Mouse (Mus musculus): ENCODE results near the gene Cdipt. TPM values are rescaled to one million over a fixed set of nuclear protein-coding genes. Genes with fewer than 3 reads are reported as not detected.

Gene Cdipt
- polyA plus RNA-seq, 1 experiment from 2014 or later = 87.2 TPM

GRCm38 (mm10) chr7:127003620-127004019, 27.9 kb downstream of the Cdipt start:
- no peak overlapping the region for H3K9ac ChIP-seq (replicated peaks)
- no peak overlapping the region for H3K4me3 ChIP-seq
- no peaks in the 10 kb centered on the region for H3K27me3 ChIP-seq
- H3K9me3 ChIP-seq = no peaks in the 10 kb centered on the region
- no peak overlapping the region for H3K4me2 ChIP-seq (replicated peaks)
- H3K4me1 ChIP-seq = peaks cover 4% of the 10 kb centered on the region; the same call in 1 of the 2 replicates
- no peaks in the 10 kb centered on the region for H3K36me3 ChIP-seq
- H3K27ac ChIP-seq (replicated peaks) = no peak overlapping the region
- no peak for ATAC-seq (ENCODE audit: low FRiP score, low read depth)
- WGBS = 91% methylated on average over 5 of the region's 5 CpGs

- no peaks in the 10 kb centered on the region for H3K27me3 ChIP-seq
Measured at GRCm38 (mm10) chr7:127004122-127004875, 28.6 kb downstream of the Cdipt start.

GRCm38 (mm10) chr7:127007313-127008024, 31.8 kb downstream of the Cdipt start:
- 79% methylated on average over 6 of the region's 6 CpGs for WGBS
- no peak overlapping the region; the same call in 1 of the 2 replicates for H3K9ac ChIP-seq (replicated peaks)
- H3K4me2 ChIP-seq (replicated peaks) = no peak overlapping the region
- no peak for ATAC-seq (ENCODE audit: low FRiP score, low read depth)
- H3K9me3 ChIP-seq = no peaks in the 10 kb centered on the region
- H3K36me3 ChIP-seq = peaks cover 12% of the 10 kb centered on the region
- H3K27me3 ChIP-seq = no peaks in the 10 kb centered on the region
- H3K4me1 ChIP-seq = peaks cover 10% of the 10 kb centered on the region; the same call in 1 of the 2 replicates
- H3K27ac ChIP-seq (replicated peaks) = no peak overlapping the region
- no peak overlapping the region for H3K4me3 ChIP-seq

More at GRCm38 (mm10) chr7:127004122-127004875, 28.6 kb downstream of the Cdipt start:
- no peak overlapping the region for H3K9ac ChIP-seq (replicated peaks)
- peaks cover 6% of the 10 kb centered on the region; the same call in 1 of the 2 replicates for H3K4me1 ChIP-seq
- no peaks in the 10 kb centered on the region for H3K36me3 ChIP-seq
- no peak overlapping the region for H3K4me2 ChIP-seq (replicated peaks)
- no peak for ATAC-seq (ENCODE audit: low FRiP score, low read depth)
- no peak overlapping the region for H3K4me3 ChIP-seq
- 87% methylated on average over 4 of the region's 4 CpGs for WGBS
- H3K9me3 ChIP-seq = no peaks in the 10 kb centered on the region
- no peak overlapping the region for H3K27ac ChIP-seq (replicated peaks)

GRCm38 (mm10) chr7:127008239-127009019, 32.7 kb downstream of the Cdipt start:
- Histone ChIP-seq H3K9me3 (no peaks in the 10 kb centered on the region), H3K9ac (replicated peaks) (no peak overlapping the region; the same call in 1 of the 2 replicates), H3K27ac (replicated peaks) (peak overlapping the region; percentile 58), H3K4me2 (replicated peaks) (no peak overlapping the region), H3K4me3 (no peak overlapping the region), H3K27me3 (no peaks in the 10 kb centered on the region), H3K4me1 (peaks cover 10% of the 10 kb centered on the region; the same call in 1 of the 2 replicates), H3K36me3 (peaks cover 21% of the 10 kb centered on the region)
- ATAC-seq (ENCODE audit: low FRiP score, low read depth) = peak; percentile 70; the same call in 1 of the 2 replicates
- WGBS = 68% methylated on average over 9 of the region's 9 CpGs

- Histone ChIP-seq H3K4me3 (no peak overlapping the region), H3K27me3 (no peaks in the 10 kb centered on the region), H3K4me1 (peaks cover 15% of the 10 kb centered on the region; the same call in 1 of the 2 replicates), H3K9me3 (no peaks in the 10 kb centered on the region), H3K9ac (replicated peaks) (no peak overlapping the region), H3K4me2 (replicated peaks) (no peak overlapping the region), H3K27ac (replicated peaks) (peak overlapping the region; percentile 58; the same call in 1 of the 2 replicates), H3K36me3 (peaks cover 31% of the 10 kb centered on the region)
- 86% methylated on average over 17 of the region's 17 CpGs for WGBS
- no peak for ATAC-seq (ENCODE audit: low FRiP score, low read depth)
Measured at GRCm38 (mm10) chr7:127009307-127010085, 33.8 kb downstream of the Cdipt start.

GRCm38 (mm10) chr7:127011051-127011450, 35.3 kb downstream of the Cdipt start:
- Histone ChIP-seq H3K9ac (replicated peaks) (no peak overlapping the region), H3K4me1 (peaks cover 31% of the 10 kb centered on the region), H3K27me3 (no peaks in the 10 kb centered on the region), H3K9me3 (no peaks in the 10 kb centered on the region), H3K4me3 (no peak overlapping the region), H3K4me2 (replicated peaks) (no peak overlapping the region), H3K27ac (replicated peaks) (no peak overlapping the region; the same call in 1 of the 2 replicates), H3K36me3 (peaks cover 43% of the 10 kb centered on the region)
- no peak for ATAC-seq (ENCODE audit: low FRiP score, low read depth)
- WGBS = 96% methylated on average over 2 of the region's 2 CpGs

- Histone ChIP-seq H3K27me3 (no peaks in the 10 kb centered on the region), H3K4me3 (no peak overlapping the region), H3K9me3 (no peaks in the 10 kb centered on the region), H3K27ac (replicated peaks) (no peak overlapping the region), H3K9ac (replicated peaks) (no peak overlapping the region), H3K4me2 (replicated peaks) (no peak overlapping the region), H3K4me1 (peaks cover 32% of the 10 kb centered on the region), H3K36me3 (peaks cover 43% of the 10 kb centered on the region)
- 72% methylated on average over 2 of the region's 2 CpGs for WGBS
- no peak for ATAC-seq (ENCODE audit: low FRiP score, low read depth)
Measured at GRCm38 (mm10) chr7:127011717-127012116, 36.0 kb downstream of the Cdipt start.

- Histone ChIP-seq H3K9me3 (no peaks in the 10 kb centered on the region), H3K27ac (replicated peaks) (no peak overlapping the region), H3K36me3 (peaks cover 43% of the 10 kb centered on the region), H3K27me3 (no peaks in the 10 kb centered on the region), H3K4me2 (replicated peaks) (no peak overlapping the region), H3K9ac (replicated peaks) (no peak overlapping the region), H3K4me1 (peaks cover 32% of the 10 kb centered on the region), H3K4me3 (no peak overlapping the region)
- WGBS = 92% methylated on average over 6 of the region's 6 CpGs
- ATAC-seq (ENCODE audit: low FRiP score, low read depth) = no peak
Measured at GRCm38 (mm10) chr7:127012374-127012773, 36.7 kb downstream of the Cdipt start.

- Histone ChIP-seq H3K9me3 (no peaks in the 10 kb centered on the region), H3K4me1 (peaks cover 35% of the 10 kb centered on the region), H3K27me3 (no peaks in the 10 kb centered on the region), H3K9ac (replicated peaks) (no peak overlapping the region), H3K4me3 (no peak overlapping the region), H3K27ac (replicated peaks) (no peak overlapping the region), H3K4me2 (replicated peaks) (no peak overlapping the region), H3K36me3 (peaks cover 43% of the 10 kb centered on the region)
- no peak for ATAC-seq (ENCODE audit: low FRiP score, low read depth)
- WGBS = 95% methylated on average over 10 of the region's 10 CpGs
Measured at GRCm38 (mm10) chr7:127012845-127013244, 37.1 kb downstream of the Cdipt start.

GRCm38 (mm10) chr7:127013385-127013784, 37.7 kb downstream of the Cdipt start:
- H3K36me3 ChIP-seq = peaks cover 43% of the 10 kb centered on the region
- 97% methylated on average over 6 of the region's 6 CpGs for WGBS
- H3K27me3 ChIP-seq = no peaks in the 10 kb centered on the region
- no peak overlapping the region for H3K9ac ChIP-seq (replicated peaks)
- no peaks in the 10 kb centered on the region for H3K9me3 ChIP-seq
- H3K4me1 ChIP-seq = peaks cover 39% of the 10 kb centered on the region
- no peak overlapping the region for H3K4me3 ChIP-seq
- ATAC-seq (ENCODE audit: low FRiP score, low read depth) = no peak
- no peak overlapping the region for H3K27ac ChIP-seq (replicated peaks)
- H3K4me2 ChIP-seq (replicated peaks) = no peak overlapping the region

GRCm38 (mm10) chr7:127014320-127014719, 38.6 kb downstream of the Cdipt start, which contains the start of gene Mvp:
Gene Mvp, minus strand, starts transcription at chr7:127014621.
- Histone ChIP-seq H3K36me3 (peaks cover 43% of the 10 kb centered on the region), H3K27me3 (no peaks in the 10 kb centered on the region), H3K27ac (replicated peaks) (no peak within 1 kb of the TSS), H3K4me3 (peak within 1 kb of the TSS; percentile 74), H3K4me2 (replicated peaks) (peak within 1 kb of the TSS; percentile 91), H3K4me1 (peaks cover 44% of the 10 kb centered on the region), H3K9ac (replicated peaks) (peak within 1 kb of the TSS; percentile 92; the same call in 1 of the 2 replicates), H3K9me3 (no peaks in the 10 kb centered on the region)
- 77% methylated on average over 11 of the region's 11 CpGs for WGBS
- ATAC-seq (ENCODE audit: low FRiP score, low read depth) = no peak

All from midbrain, embryonic 12.5 days (tissue).